ENCODE assay signal across 11 mouse cellular contexts in genomic region chr2:173342605-173343260, GRCm38 (mm10).
DNase-seq lines count a peak whose midpoint lies in the region; ATAC-seq and TF ChIP-seq lines count a peak whose summit lies in the region.
"Had no signal": no experiment of that assay in that cellular context is flagged by ENCODE, and none has a peak within 500 bp of the region (broad histone marks: within the 10 kb centered on the region; RNA-seq: fewer than 3 reads in every experiment).

No protein-coding gene starts in this region.

- no peak for TF ChIP-seq CTCF in left cerebral cortex, adult 2 months (IDR thresholded peaks at IDR 0.05)

- H3K27ac ChIP-seq in left cerebral cortex, adult 2 months, result no peak overlapping the region

- peak; percentile 59 for ATAC-seq in frontal cortex, adult (ENCODE audit: low TSS enrichment)
- ATAC-seq in common myeloid progenitor, adult 5-6 weeks (replicated peaks; ENCODE audit: low read depth, poor library complexity, severe bottlenecking), result peak; percentile 20; the same call in 1 of the 2 replicates
- ATAC-seq: liver, postnatal 0 days had no signal

- no peak overlapping the region for H3K4me3 ChIP-seq in left cerebral cortex, adult 2 months

- intact Hi-C loops in left cerebral cortex, adult 2 months (cut with DNase I), result no loop called here

- no peak for DNase-seq in frontal cortex, postnatal 14 days (ENCODE audit: low spot score in 2 of 2)
- peak; percentile 7 to 19 for DNase-seq in left cerebral cortex, adult 18-20 months (ENCODE audit: low spot score in 2 of 2)
- no peak for DNase-seq in left cerebral cortex, adult 2 months (ENCODE audit: extremely low spot score in 1 of 2, low spot score in 2 of 2)
- DNase-seq in heart, postnatal 4 days, result peak; percentile 44
- DNase-seq in adrenal gland, adult 18-20 months (ENCODE audit: low spot score in 2 of 2), result no peak
- no peak for DNase-seq in testis, postnatal 14 days (ENCODE audit: low spot score)
- DNase-seq: cerebellum, adult 9-10 months; layer of hippocampus, adult 9-11 months; liver, postnatal 0 days had no signal

Comparison
In these comparisons a context has a peak if more than half of its experiments do, and no peak if none do; other contexts are left out.
1. DNase-seq: peak in left cerebral cortex, adult 18-20 months (2 of 2) and heart, postnatal 4 days (single experiment); none in frontal cortex, postnatal 14 days (0 of 2), left cerebral cortex, adult 2 months (0 of 2), adrenal gland, adult 18-20 months (0 of 2) and testis, postnatal 14 days (single experiment).